Mouse (Mus musculus): ENCODE measurements at regions not wholly inside any gene's neighbourhood (a gene's known extent, or its start where the extent isn't known, plus 50 kb on each side); places are given as distances from the start of the nearest gene placed in this dataset.

GRCm38 (mm10) chr15:31155141-31155540 is 69.0 kb upstream of the Dap start:
- Histone ChIP-seq H3K9me3 (ENCODE audit: control insufficient read depth, low read length) (no peaks in the 10 kb centered on the region), H3K36me3 (ENCODE audit: control insufficient read depth, insufficient read depth, low read length) (no peaks in the 10 kb centered on the region), H3K27ac (replicated peaks; ENCODE audit: low read depth, low read length) (no peak overlapping the region), H3K4me1 (ENCODE audit: control insufficient read depth, insufficient read depth, low read length) (0 out of 2 replicates have a peak, but pooled peaks cover 4% of the 10 kb centered on the region), H3K4me2 (ENCODE audit: low read length) (no peak overlapping the region), H3K4me3 (replicated peaks; ENCODE audit: low read depth, low read length) (no peak overlapping the region), H3K27me3 (ENCODE audit: control insufficient read depth, insufficient read depth, low read length) (no peaks in the 10 kb centered on the region), H3K9ac (replicated peaks; ENCODE audit: low read length) (no peak overlapping the region)
- 65% methylated on average over 9 of the region's 9 CpGs for WGBS
- DNase-seq (no peak), ATAC-seq (ENCODE audit: low FRiP score, low TSS enrichment) (no peak)

- no peaks in the 10 kb centered on the region for H3K36me3 ChIP-seq (ENCODE audit: control insufficient read depth, insufficient read depth, low read length)
- no peak overlapping the region for H3K27ac ChIP-seq (replicated peaks; ENCODE audit: low read depth, low read length)
- no peak overlapping the region for H3K4me2 ChIP-seq (ENCODE audit: low read length)
- DNase-seq (no peak), ATAC-seq (ENCODE audit: low FRiP score, low TSS enrichment) (no peak)
- H3K4me1 ChIP-seq (ENCODE audit: control insufficient read depth, insufficient read depth, low read length): no peaks in the 10 kb centered on the region
- no peaks in the 10 kb centered on the region for H3K27me3 ChIP-seq (ENCODE audit: control insufficient read depth, insufficient read depth, low read length)
- H3K9me3 ChIP-seq (ENCODE audit: control insufficient read depth, low read length): no peaks in the 10 kb centered on the region
- H3K9ac ChIP-seq (replicated peaks; ENCODE audit: low read length): no peak overlapping the region
- 84% methylated on average over 9 of the region's 9 CpGs for WGBS
- H3K4me3 ChIP-seq (replicated peaks; ENCODE audit: low read depth, low read length): no peak overlapping the region
Measured at GRCm38 (mm10) chr15:31166543-31167105, 57.5 kb upstream of the Dap start.

GRCm38 (mm10) chr15:31167506-31167905 is 56.6 kb upstream of the Dap start:
- WGBS: 91% methylated on average over 5 of the region's 5 CpGs
- ATAC-seq (ENCODE audit: low FRiP score, low TSS enrichment): no peak
- Histone ChIP-seq H3K4me3 (replicated peaks; ENCODE audit: low read depth, low read length) (no peak overlapping the region), H3K27ac (replicated peaks; ENCODE audit: low read depth, low read length) (no peak overlapping the region), H3K4me2 (ENCODE audit: low read length) (no peak overlapping the region), H3K36me3 (ENCODE audit: control insufficient read depth, insufficient read depth, low read length) (no peaks in the 10 kb centered on the region), H3K4me1 (ENCODE audit: control insufficient read depth, insufficient read depth, low read length) (no peaks in the 10 kb centered on the region), H3K9ac (replicated peaks; ENCODE audit: low read length) (no peak overlapping the region), H3K27me3 (ENCODE audit: control insufficient read depth, insufficient read depth, low read length) (no peaks in the 10 kb centered on the region), H3K9me3 (ENCODE audit: control insufficient read depth, low read length) (no peaks in the 10 kb centered on the region)
- DNase-seq: no peak

GRCm38 (mm10) chr15:31168191-31168590 is 55.9 kb upstream of the Dap start:
- WGBS: 88% methylated on average over 9 of the region's 9 CpGs
- no peak overlapping the region for H3K9ac ChIP-seq (replicated peaks; ENCODE audit: low read length)

GRCm38 (mm10) chr15:31173309-31174115 is 50.6 kb upstream of the Dap start:
- DNase-seq (no peak), ATAC-seq (ENCODE audit: low FRiP score, low TSS enrichment) (no peak)

More at GRCm38 (mm10) chr15:31168191-31168590, 55.9 kb upstream of the Dap start:
- H3K4me1 ChIP-seq (ENCODE audit: control insufficient read depth, insufficient read depth, low read length): no peaks in the 10 kb centered on the region
- H3K9me3 ChIP-seq (ENCODE audit: control insufficient read depth, low read length): no peaks in the 10 kb centered on the region
- no peak overlapping the region for H3K4me2 ChIP-seq (ENCODE audit: low read length)
- H3K27ac ChIP-seq (replicated peaks; ENCODE audit: low read depth, low read length): no peak overlapping the region
- no peak for ATAC-seq (ENCODE audit: low FRiP score, low TSS enrichment)
- no peak overlapping the region for H3K4me3 ChIP-seq (replicated peaks; ENCODE audit: low read depth, low read length)
- no peak for DNase-seq
- no peaks in the 10 kb centered on the region for H3K36me3 ChIP-seq (ENCODE audit: control insufficient read depth, insufficient read depth, low read length)
- no peaks in the 10 kb centered on the region for H3K27me3 ChIP-seq (ENCODE audit: control insufficient read depth, insufficient read depth, low read length)

More at GRCm38 (mm10) chr15:31173309-31174115, 50.6 kb upstream of the Dap start:
- Histone ChIP-seq H3K36me3 (ENCODE audit: control insufficient read depth, insufficient read depth, low read length) (no peaks in the 10 kb centered on the region), H3K4me3 (replicated peaks; ENCODE audit: low read depth, low read length) (no peak overlapping the region), H3K4me2 (ENCODE audit: low read length) (no peak overlapping the region), H3K27ac (replicated peaks; ENCODE audit: low read depth, low read length) (no peak overlapping the region), H3K9ac (replicated peaks; ENCODE audit: low read length) (no peak overlapping the region), H3K9me3 (ENCODE audit: control insufficient read depth, low read length) (no peaks in the 10 kb centered on the region), H3K27me3 (ENCODE audit: control insufficient read depth, insufficient read depth, low read length) (no peaks in the 10 kb centered on the region), H3K4me1 (ENCODE audit: control insufficient read depth, insufficient read depth, low read length) (no peaks in the 10 kb centered on the region)
- WGBS: 75% methylated on average over 6 of the region's 6 CpGs
